Mouse (Mus musculus): Measurements from ENCODE around the gene Plcl2. TPM values are rescaled to one million over a fixed set of nuclear protein-coding genes. Genes with fewer than 3 reads are reported as not detected.
A peak's percentile ranks its signal among the peaks of the same experiment; 100 is the strongest.

Gene Plcl2
- polyA plus RNA-seq, 1 experiment: 2.9 TPM

DNA sequence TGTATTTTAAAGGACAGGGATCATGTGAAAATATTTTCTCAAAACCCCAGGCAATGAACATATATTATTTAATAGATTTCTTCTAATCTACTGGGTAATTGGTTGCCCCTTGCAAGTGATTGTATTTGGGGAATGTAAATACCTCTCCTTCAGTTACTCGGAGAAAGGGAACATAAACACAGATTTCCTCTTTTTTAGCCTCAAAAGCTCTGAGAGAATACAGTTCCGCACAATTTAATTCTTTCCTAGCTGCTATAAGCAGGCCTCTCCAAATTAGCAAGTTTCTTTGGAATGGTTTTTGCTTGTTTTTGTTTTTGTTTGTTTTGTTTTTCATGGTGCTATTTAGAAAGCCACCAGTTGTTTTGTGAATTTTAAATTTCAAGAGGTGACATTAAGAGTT, 1.1 kb downstream of the Plcl2 start:
- no peak for TF ChIP-seq EP300 (IDR thresholded peaks at IDR 0.05; ENCODE audit: insufficient read depth, low read depth, low read length)
- TF ChIP-seq POLR2A (IDR thresholded peaks at IDR 0.05; ENCODE audit: insufficient read depth, low read length): no peak
- TF ChIP-seq CTCF (IDR thresholded peaks at IDR 0.05; ENCODE audit: low read depth, low read length): no peak
- Histone ChIP-seq H3K36me3 (ENCODE audit: control insufficient read depth, insufficient read depth, low read length, poor library complexity, severe bottlenecking) (no peaks in the 10 kb centered on the region), H3K27me3 (ENCODE audit: control insufficient read depth, insufficient read depth, low read length, poor library complexity, severe bottlenecking) (peaks cover 11% of the 10 kb centered on the region), H3K4me3 (ENCODE audit: low read depth, low read length) (peak overlapping the region; percentile 57), H3K9ac (ENCODE audit: low read depth, poor library complexity, severe bottlenecking) (no peak overlapping the region), H3K27ac (ENCODE audit: insufficient read depth, low read length) (no peak overlapping the region), H3K9me3 (replicated peaks; ENCODE audit: control insufficient read depth, insufficient read depth, low read length, poor library complexity, severe bottlenecking) (no peaks in the 10 kb centered on the region), H3K4me1 (ENCODE audit: control insufficient read depth, insufficient read depth, low read length) (no peaks in the 10 kb centered on the region)

DNA sequence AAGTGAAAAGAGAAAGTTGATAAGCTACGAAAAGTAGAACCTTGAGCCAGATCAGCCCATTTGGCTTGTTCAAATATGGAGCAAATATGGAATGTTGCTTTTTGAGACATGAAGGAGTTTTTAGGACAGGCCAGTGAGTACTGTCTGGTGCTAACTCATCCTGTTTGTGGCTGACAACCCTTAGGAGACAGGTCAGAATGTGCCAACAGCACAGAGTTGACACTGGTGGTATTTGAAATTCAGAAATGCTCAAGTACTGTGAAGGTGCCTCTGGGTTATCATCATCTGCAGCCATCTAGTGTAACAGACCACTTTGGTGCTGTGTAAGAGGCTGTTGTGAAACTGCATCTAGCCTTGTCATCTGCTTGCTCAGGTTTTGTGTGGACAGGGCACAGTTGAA, 1.5 kb downstream of the Plcl2 start:
- Histone ChIP-seq H3K27me3 (ENCODE audit: control insufficient read depth, insufficient read depth, low read length, poor library complexity, severe bottlenecking) (peaks cover 11% of the 10 kb centered on the region), H3K4me3 (ENCODE audit: low read depth, low read length) (no peak overlapping the region), H3K27ac (ENCODE audit: insufficient read depth, low read length) (no peak overlapping the region), H3K36me3 (ENCODE audit: control insufficient read depth, insufficient read depth, low read length, poor library complexity, severe bottlenecking) (no peaks in the 10 kb centered on the region), H3K9me3 (replicated peaks; ENCODE audit: control insufficient read depth, insufficient read depth, low read length, poor library complexity, severe bottlenecking) (no peaks in the 10 kb centered on the region), H3K4me1 (ENCODE audit: control insufficient read depth, insufficient read depth, low read length) (no peaks in the 10 kb centered on the region), H3K9ac (ENCODE audit: low read depth, poor library complexity, severe bottlenecking) (no peak overlapping the region)
- TF ChIP-seq CTCF (IDR thresholded peaks at IDR 0.05; ENCODE audit: low read depth, low read length) (no peak), EP300 (IDR thresholded peaks at IDR 0.05; ENCODE audit: insufficient read depth, low read depth, low read length) (no peak), POLR2A (IDR thresholded peaks at IDR 0.05; ENCODE audit: insufficient read depth, low read length) (no peak)

DNA sequence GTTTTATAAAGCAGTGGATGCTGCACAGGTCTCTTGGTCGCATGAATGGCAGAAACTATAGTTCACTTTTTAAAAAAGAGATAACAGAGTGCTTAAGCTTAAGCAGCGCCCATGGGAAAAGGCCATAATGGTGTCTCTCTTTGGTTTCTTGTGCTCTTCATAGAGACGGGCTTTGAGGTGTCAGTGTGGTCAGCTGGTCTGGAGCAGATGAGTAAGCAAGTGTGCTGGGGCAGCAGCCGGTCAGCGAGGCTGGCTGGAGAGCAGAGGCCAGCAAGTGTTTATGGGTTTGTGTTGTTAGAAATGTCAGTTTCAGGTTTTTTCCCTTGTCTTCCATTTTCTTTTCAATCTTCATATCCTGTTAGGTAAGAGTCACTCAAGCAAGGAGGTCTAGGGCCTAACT, 3.0 kb downstream of the Plcl2 start:
- Histone ChIP-seq H3K27me3 (ENCODE audit: control insufficient read depth, insufficient read depth, low read length, poor library complexity, severe bottlenecking) (peaks cover 11% of the 10 kb centered on the region), H3K9me3 (replicated peaks; ENCODE audit: control insufficient read depth, insufficient read depth, low read length, poor library complexity, severe bottlenecking) (no peaks in the 10 kb centered on the region), H3K4me3 (ENCODE audit: low read depth, low read length) (no peak overlapping the region), H3K4me1 (ENCODE audit: control insufficient read depth, insufficient read depth, low read length) (no peaks in the 10 kb centered on the region), H3K9ac (ENCODE audit: low read depth, poor library complexity, severe bottlenecking) (no peak overlapping the region), H3K36me3 (ENCODE audit: control insufficient read depth, insufficient read depth, low read length, poor library complexity, severe bottlenecking) (no peaks in the 10 kb centered on the region), H3K27ac (ENCODE audit: insufficient read depth, low read length) (no peak overlapping the region)
- TF ChIP-seq POLR2A (IDR thresholded peaks at IDR 0.05; ENCODE audit: insufficient read depth, low read length) (no peak), CTCF (IDR thresholded peaks at IDR 0.05; ENCODE audit: low read depth, low read length) (no peak), EP300 (IDR thresholded peaks at IDR 0.05; ENCODE audit: insufficient read depth, low read depth, low read length) (no peak)

DNA sequence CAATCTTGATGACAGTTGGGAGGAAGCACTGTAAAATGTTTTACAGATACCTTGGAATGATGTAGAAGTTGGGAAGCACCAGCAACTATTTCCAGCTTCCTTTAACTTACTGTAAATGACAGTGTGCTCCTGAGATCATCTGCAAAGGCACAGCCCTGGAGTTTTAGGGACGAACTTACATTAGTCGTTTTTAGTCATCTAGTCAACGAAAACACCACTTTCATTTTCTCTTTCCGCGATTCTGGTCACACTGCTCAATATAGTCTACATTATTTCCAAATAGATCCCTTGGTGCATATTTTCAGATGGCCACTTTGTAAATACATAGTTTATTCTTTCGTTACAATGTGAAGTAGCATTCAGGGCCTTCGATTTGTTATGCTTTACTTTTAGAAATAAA, 3.6 kb downstream of the Plcl2 start:
- Histone ChIP-seq H3K9ac (ENCODE audit: low read depth, poor library complexity, severe bottlenecking) (no peak overlapping the region), H3K9me3 (replicated peaks; ENCODE audit: control insufficient read depth, insufficient read depth, low read length, poor library complexity, severe bottlenecking) (no peaks in the 10 kb centered on the region), H3K27ac (ENCODE audit: insufficient read depth, low read length) (no peak overlapping the region), H3K4me3 (ENCODE audit: low read depth, low read length) (no peak overlapping the region), H3K4me1 (ENCODE audit: control insufficient read depth, insufficient read depth, low read length) (no peaks in the 10 kb centered on the region), H3K27me3 (ENCODE audit: control insufficient read depth, insufficient read depth, low read length, poor library complexity, severe bottlenecking) (peaks cover 11% of the 10 kb centered on the region), H3K36me3 (ENCODE audit: control insufficient read depth, insufficient read depth, low read length, poor library complexity, severe bottlenecking) (no peaks in the 10 kb centered on the region)
- no peak for TF ChIP-seq EP300 (IDR thresholded peaks at IDR 0.05; ENCODE audit: insufficient read depth, low read depth, low read length)
- TF ChIP-seq CTCF (IDR thresholded peaks at IDR 0.05; ENCODE audit: low read depth, low read length): no peak
- no peak for TF ChIP-seq POLR2A (IDR thresholded peaks at IDR 0.05; ENCODE audit: insufficient read depth, low read length)

DNA sequence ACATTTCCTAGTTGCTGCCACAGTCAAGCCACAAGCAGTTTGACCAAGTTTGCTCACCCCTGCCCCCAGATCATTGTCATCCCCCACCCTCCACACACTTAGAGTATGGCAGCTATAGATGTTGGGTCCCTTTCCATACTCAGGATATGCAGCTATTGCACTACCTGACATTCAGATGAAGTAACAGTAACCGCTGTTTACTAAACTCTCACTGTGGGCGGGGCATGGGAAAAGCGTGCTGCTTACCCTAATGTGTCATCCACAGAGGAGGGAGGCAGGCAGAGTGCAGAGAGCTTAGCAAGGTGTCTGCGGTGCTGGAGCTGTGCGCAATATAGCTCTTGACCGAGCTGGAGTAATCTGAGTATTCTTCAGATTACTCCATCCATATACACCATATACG, 4.2 kb downstream of the Plcl2 start:
- Histone ChIP-seq H3K27me3 (ENCODE audit: control insufficient read depth, insufficient read depth, low read length, poor library complexity, severe bottlenecking) (peaks cover 7% of the 10 kb centered on the region), H3K36me3 (ENCODE audit: control insufficient read depth, insufficient read depth, low read length, poor library complexity, severe bottlenecking) (no peaks in the 10 kb centered on the region), H3K27ac (ENCODE audit: insufficient read depth, low read length) (no peak overlapping the region), H3K9me3 (replicated peaks; ENCODE audit: control insufficient read depth, insufficient read depth, low read length, poor library complexity, severe bottlenecking) (no peaks in the 10 kb centered on the region), H3K4me1 (ENCODE audit: control insufficient read depth, insufficient read depth, low read length) (no peaks in the 10 kb centered on the region), H3K4me3 (ENCODE audit: low read depth, low read length) (no peak overlapping the region), H3K9ac (ENCODE audit: low read depth, poor library complexity, severe bottlenecking) (no peak overlapping the region)
- no peak for TF ChIP-seq CTCF (IDR thresholded peaks at IDR 0.05; ENCODE audit: low read depth, low read length)
- TF ChIP-seq POLR2A (IDR thresholded peaks at IDR 0.05; ENCODE audit: insufficient read depth, low read length): no peak
- no peak for TF ChIP-seq EP300 (IDR thresholded peaks at IDR 0.05; ENCODE audit: insufficient read depth, low read depth, low read length)

DNA sequence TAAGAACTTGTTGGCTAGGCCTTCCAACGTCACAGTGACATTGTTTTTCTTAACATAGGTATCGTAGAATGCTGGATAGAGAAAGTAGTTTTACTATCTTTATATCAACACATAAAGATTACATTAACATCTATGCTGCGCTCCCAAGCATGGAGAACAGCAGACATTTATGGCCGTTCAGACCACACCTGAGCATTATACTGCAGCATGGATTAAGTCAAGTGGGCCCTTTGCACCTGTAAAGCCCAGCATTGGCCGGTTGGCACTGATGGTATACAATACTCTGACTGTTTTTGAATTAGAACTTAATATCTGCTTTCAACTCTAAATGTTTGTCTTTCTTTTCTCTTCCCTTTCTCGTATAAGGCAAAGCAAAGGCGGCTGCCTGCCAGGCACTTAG, 4.8 kb downstream of the Plcl2 start:
- no peak overlapping the region for H3K9ac ChIP-seq (ENCODE audit: low read depth, poor library complexity, severe bottlenecking)
- peaks cover 5% of the 10 kb centered on the region for H3K27me3 ChIP-seq (ENCODE audit: control insufficient read depth, insufficient read depth, low read length, poor library complexity, severe bottlenecking)
- no peaks in the 10 kb centered on the region for H3K36me3 ChIP-seq (ENCODE audit: control insufficient read depth, insufficient read depth, low read length, poor library complexity, severe bottlenecking)
- H3K4me3 ChIP-seq (ENCODE audit: low read depth, low read length): no peak overlapping the region
- no peak for TF ChIP-seq EP300 (IDR thresholded peaks at IDR 0.05; ENCODE audit: insufficient read depth, low read depth, low read length)
- no peak for TF ChIP-seq CTCF (IDR thresholded peaks at IDR 0.05; ENCODE audit: low read depth, low read length)
- TF ChIP-seq POLR2A (IDR thresholded peaks at IDR 0.05; ENCODE audit: insufficient read depth, low read length): no peak
- no peak overlapping the region for H3K27ac ChIP-seq (ENCODE audit: insufficient read depth, low read length)
- no peaks in the 10 kb centered on the region for H3K9me3 ChIP-seq (replicated peaks; ENCODE audit: control insufficient read depth, insufficient read depth, low read length, poor library complexity, severe bottlenecking)
- H3K4me1 ChIP-seq (ENCODE audit: control insufficient read depth, insufficient read depth, low read length): no peaks in the 10 kb centered on the region
